Mouse (Mus musculus) Patski (cell line): ENCODE results near the gene Ulk2. TPM values are rescaled to one million over a fixed set of nuclear protein-coding genes. Genes with fewer than 3 reads are reported as not detected.

Experiments used
- ATAC-seq: fragments of 100-300 bp; one replicate; pipeline ENCODE4 v1.8.0; 2021
- CTCF ChIA-PET: fragments of 350-600 bp; sonication (Branson Sonifier 250); formaldehyde crosslinking; loops from one replicate; lab custom pipeline; 2022; ENCODE audit warnings: inconsistent platforms; lab: Charles Lee
- POLR2A ChIA-PET: fragments of 350-600 bp; sonication (Branson Sonifier 250); formaldehyde crosslinking; loops from one replicate; lab custom pipeline; 2022; ENCODE audit warnings: antibody characterized with exemption, inconsistent platforms; lab: Charles Lee
- DNase-seq: peaks from one replicate; pipeline ENCODE4 v3.0.0-alpha.2; 2011; ENCODE audit warnings: low read depth, low spot score
- H3K27me3 ChIP-seq: fragments of 371-371 bp; one replicate; pipeline ENCODE4 v1.5.1; 2021
- CTCF ChIP-seq: fragments of 100-300 bp; IDR thresholded peaks from one replicate; pipeline ENCODE4 v1.5.1; 2021
- in situ Hi-C: fragments of 300-500 bp; cut with MboI; formaldehyde crosslinking; loops from 3 replicates; pipeline ENCODE4 v1.11.1; 2018; ENCODE audit warnings: low pct_unique_long_range_greater_than_20kb, mixed read lengths
- polyA plus RNA-seq: library from polyadenylated mRNA; unstranded; gene quantifications from one replicate; pipeline ENCODE4 v1.2.3, GENCODE M21; 2021

The Ulk2 gene
- polyA plus RNA-seq, 1 experiment from 2014 or later: 36.7 TPM

- POLR2A ChIA-PET: interaction anchor here (0.7 kb wide), 1 partner anchor 146 kb away, joined by 3 read pairs; no protein-coding TSS in a partner anchor
- DNase-seq: peak; percentile 70
- in situ Hi-C loops: no loop called here
- peak; percentile 89 for ATAC-seq
- H3K27me3 ChIP-seq: no peaks in the 10 kb centered on the region
- TF ChIP-seq CTCF: no peak
- CTCF ChIA-PET: no interaction called here
Observed at GRCm38 (mm10) chr11:61761584-61762407, 93.1 kb downstream of the Ulk2 start, which contains the start of gene Prpsap2. TSS of gene Prpsap2 (minus strand) at chr11:61762088.

DNA sequence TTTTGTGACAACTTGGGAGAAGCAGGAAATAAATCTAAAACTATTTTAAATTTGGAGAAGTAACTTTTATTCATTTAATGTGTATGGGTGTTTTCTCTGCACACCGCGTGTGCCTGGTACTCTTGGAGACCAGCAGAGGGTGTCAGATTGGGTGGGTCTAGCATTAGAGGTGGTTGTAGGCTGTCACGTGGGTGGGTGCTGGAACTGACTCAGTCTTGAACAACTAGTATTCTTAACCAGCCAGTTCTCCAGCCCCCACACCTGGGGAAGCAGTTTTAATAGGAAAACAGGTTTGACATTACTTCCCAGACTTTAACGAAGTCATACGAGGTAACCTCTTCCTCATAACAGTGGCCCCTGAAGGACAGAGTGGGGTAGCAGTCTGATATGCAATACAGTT is 94.4 kb downstream of the Ulk2 start:
- no peak for TF ChIP-seq CTCF
- DNase-seq: no peak

DNA sequence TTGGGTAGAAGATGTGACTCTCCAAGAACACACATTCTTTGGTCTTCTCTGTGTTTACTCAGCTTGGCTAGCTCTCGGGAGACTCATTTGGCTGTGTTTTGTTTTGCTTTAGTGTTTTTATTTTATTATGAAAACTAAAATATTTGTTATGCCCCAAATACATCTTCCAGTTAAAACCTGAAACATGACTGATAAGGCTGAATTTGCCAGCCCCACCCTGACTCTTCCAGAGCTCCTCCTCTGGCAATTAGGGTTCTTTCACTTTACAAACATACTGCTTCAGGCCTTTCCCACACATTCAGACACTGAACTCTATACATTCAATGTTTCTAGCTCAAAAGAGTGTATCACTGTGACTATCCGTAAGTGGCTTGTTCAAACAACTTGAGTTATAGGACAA is 97.7 kb downstream of the Ulk2 start:
- CTCF ChIA-PET: interaction anchor here (1.5 kb wide), 1 partner anchor 11 kb away, joined by 4 read pairs; no protein-coding TSS in a partner anchor

More for the DNA sequence above, 94.4 kb downstream of the Ulk2 start:
- ChIA-PET CTCF (no interaction called here), POLR2A (no interaction called here)
- in situ Hi-C loops: no loop called here
- H3K27me3 ChIP-seq: no peaks in the 10 kb centered on the region
- ATAC-seq: no peak

DNA sequence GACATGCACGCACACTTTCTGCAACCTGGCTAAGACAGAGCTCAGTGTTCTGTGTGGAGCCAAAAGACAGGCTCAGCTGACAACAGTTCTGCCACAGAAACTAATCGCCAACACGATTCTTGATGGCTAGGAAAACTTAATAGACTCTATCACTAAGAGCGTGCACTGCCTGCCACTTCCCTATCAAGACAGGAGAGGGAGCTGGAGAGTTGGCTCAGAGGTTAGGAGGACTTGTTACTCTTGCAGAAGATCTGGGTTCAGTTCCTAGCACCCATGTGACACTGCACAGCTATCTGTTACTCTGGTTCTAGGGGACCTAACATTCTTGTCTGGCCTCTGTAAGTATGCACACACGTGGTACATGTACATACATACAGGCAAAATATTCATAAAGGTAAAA is 103.3 kb downstream of the Ulk2 start:
- H3K27me3 ChIP-seq: no peaks in the 10 kb centered on the region
- POLR2A ChIA-PET: no interaction called here
- CTCF ChIA-PET: interaction anchor here (1.2 to 1.5 kb wide), 3 partner anchors 13 to 23 kb away, joined by 3 to 4 read pairs (median 4); no protein-coding TSS in a partner anchor
- DNase-seq (no peak), ATAC-seq (no peak)
- in situ Hi-C loops: no loop called here
- TF ChIP-seq CTCF: peak; percentile 54

More for the DNA sequence above, 97.7 kb downstream of the Ulk2 start:
- in situ Hi-C loops: no loop called here
- DNase-seq (no peak), ATAC-seq (no peak)
- no peak for TF ChIP-seq CTCF
- POLR2A ChIA-PET: interaction anchor here (0.6 kb wide), 1 partner anchor 1736 kb away, joined by 3 read pairs; no protein-coding TSS in a partner anchor
- H3K27me3 ChIP-seq: no peaks in the 10 kb centered on the region

DNA sequence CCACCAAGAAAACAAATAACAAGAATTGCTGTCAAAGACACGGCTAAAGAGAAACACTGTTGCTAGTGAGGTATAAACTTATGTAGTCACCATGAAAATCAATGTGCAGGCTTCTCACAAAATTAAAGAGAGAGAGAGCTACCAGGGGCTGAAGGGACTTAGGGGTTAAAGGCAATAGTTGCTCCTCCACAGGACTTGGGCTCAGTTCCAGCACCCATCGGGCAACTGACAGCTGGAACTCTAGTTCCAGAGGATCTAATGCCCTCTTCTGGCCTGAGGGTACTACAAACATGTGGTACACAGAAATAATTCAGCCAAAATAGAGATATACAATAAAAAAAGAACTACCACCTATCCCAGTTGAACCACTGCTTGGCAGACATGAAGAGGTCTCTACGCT is 107.7 kb downstream of the Ulk2 start:
- DNase-seq (no peak), ATAC-seq (no peak)
- ChIA-PET CTCF (interaction anchor here (1.2 kb wide), 1 partner anchor 30 kb away, joined by 3 read pairs; no protein-coding TSS in a partner anchor), POLR2A (no interaction called here)
- H3K27me3 ChIP-seq: no peaks in the 10 kb centered on the region
- TF ChIP-seq CTCF: no peak
- in situ Hi-C loops: no loop called here

GRCm38 (mm10) chr11:61745781-61746180 is 109.1 kb downstream of the Ulk2 start:
- TF ChIP-seq CTCF: no peak
- CTCF ChIA-PET: interaction anchor here (1.0 to 1.8 kb wide), 3 partner anchors 9 to 77 kb away, joined by 3 to 5 read pairs (median 5); no protein-coding TSS in a partner anchor
- no peaks in the 10 kb centered on the region for H3K27me3 ChIP-seq
- in situ Hi-C loops: no loop called here
- no peak for ATAC-seq
- POLR2A ChIA-PET: interaction anchor here (0.6 kb wide), 2 partner anchors 116 to 141 kb away, joined by 3 to 6 read pairs; no protein-coding TSS in a partner anchor
- DNase-seq: no peak

DNA sequence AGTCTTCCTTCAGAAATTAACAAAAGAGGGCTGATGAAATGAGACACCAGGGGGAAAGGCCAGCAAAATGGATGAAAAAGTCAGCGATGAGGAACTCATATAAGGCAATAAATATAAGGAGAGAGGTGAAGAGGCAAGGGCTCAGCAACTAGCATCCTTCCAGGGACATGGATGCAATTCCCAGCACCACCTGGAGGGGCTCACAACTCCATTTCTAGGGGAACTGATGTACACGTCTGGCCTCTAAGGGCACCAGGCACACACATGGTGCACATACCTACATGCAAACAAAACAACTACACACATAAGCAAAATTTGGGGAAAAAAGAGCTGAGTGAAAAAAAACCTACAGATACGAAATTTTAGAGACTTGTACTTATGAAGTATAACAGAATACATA is 110.4 kb downstream of the Ulk2 start:
- POLR2A ChIA-PET: no interaction called here
- DNase-seq: no peak

DNA sequence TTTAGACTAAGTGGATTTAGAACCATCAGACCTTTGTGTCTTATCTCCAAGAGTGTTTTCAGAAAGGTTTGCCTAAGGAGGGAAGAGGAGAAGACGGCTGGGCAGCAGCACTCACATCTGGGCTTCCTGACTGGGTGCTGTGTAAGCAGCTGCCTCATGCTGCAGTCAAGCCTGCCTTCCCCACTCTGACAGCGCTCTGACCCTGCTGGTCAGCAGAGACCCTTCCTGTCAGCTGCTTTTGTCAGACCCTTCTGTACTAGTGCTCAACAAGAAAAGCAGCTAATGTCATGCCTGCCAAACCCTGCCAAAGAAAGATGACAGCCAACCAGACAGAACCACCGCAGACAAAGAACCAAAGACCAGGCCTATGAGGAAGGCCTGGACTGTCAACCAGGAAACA is 111.1 kb downstream of the Ulk2 start:
- no peak for TF ChIP-seq CTCF
- in situ Hi-C loops: no loop called here

More for the DNA sequence above, 110.4 kb downstream of the Ulk2 start:
- in situ Hi-C loops: no loop called here
- TF ChIP-seq CTCF: peak; percentile 44
- CTCF ChIA-PET: interaction anchor here (1.8 kb wide), 1 partner anchor 30 kb away, joined by 5 read pairs; no protein-coding TSS in a partner anchor
- no peaks in the 10 kb centered on the region for H3K27me3 ChIP-seq
- no peak for ATAC-seq

DNA sequence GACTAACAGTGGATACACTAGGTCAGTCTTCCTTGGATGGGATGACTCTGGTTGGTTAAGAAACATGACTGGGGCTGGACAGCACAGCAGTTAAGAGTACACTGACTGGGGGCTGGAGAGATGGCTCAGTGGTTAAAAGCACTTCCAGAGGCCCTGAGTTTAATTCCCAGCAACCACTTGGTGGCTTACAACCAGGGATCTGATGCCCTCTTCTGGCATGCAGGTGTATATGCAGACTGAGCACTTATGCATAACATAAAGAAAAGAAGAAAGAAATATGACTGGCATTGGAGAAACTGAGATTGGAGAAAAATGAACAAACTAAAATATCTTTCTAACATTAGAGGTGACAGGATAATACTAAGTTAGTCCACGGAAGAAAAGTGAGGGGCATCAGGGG is 114.4 kb downstream of the Ulk2 start:
- ChIA-PET POLR2A (no interaction called here), CTCF (no interaction called here)
- no peaks in the 10 kb centered on the region for H3K27me3 ChIP-seq
- ATAC-seq (no peak), DNase-seq (no peak)
- TF ChIP-seq CTCF: peak; percentile 50
- in situ Hi-C loops: no loop called here

More for the DNA sequence above, 111.1 kb downstream of the Ulk2 start:
- ChIA-PET POLR2A (interaction anchor here (1.1 kb wide), 1 partner anchor 9 kb away, joined by 3 read pairs; no protein-coding TSS in a partner anchor), CTCF (no interaction called here)
- ATAC-seq (no peak), DNase-seq (no peak)
- no peaks in the 10 kb centered on the region for H3K27me3 ChIP-seq

DNA sequence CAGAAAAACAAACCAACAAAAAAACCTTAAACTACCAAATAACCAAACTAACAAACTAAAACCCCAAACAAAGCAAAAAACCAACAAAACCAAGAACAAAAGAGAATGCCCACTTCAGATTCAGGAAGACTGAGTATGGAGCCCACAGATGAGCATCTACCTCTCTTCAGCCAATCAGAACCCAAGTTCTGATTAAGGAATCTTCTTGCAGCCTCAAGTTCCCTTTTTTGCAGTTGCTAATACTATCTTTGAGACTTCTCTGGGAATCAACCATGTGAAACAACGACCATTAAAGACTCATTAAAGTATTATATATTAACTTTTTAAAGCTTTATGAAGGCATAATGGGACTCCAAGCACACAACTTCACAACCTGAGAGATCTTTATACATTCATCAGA is 117.6 kb downstream of the Ulk2 start:
- TF ChIP-seq CTCF: no peak
- POLR2A ChIA-PET: no interaction called here
- DNase-seq (no peak), ATAC-seq (no peak)
- CTCF ChIA-PET: no interaction called here
- no peaks in the 10 kb centered on the region for H3K27me3 ChIP-seq
- in situ Hi-C loops: no loop called here
